Mouse (Mus musculus) B cell, adult (primary cell): Measurements from ENCODE around the gene Mef2d. TPM values are rescaled to one million over a fixed set of nuclear protein-coding genes. Genes with fewer than 3 reads are reported as not detected.

Source experiments
- total RNA-seq: library from RNA; stranded (reverse); gene quantifications from 4 replicates; pipeline ENCODE4 v1.2.4, GENCODE M21; 2023; ENCODE audit not compliant: inconsistent age

The Mef2d gene
- 342 to 418 TPM (median 405 TPM) in 4 replicates for total RNA-seq

DNA sequence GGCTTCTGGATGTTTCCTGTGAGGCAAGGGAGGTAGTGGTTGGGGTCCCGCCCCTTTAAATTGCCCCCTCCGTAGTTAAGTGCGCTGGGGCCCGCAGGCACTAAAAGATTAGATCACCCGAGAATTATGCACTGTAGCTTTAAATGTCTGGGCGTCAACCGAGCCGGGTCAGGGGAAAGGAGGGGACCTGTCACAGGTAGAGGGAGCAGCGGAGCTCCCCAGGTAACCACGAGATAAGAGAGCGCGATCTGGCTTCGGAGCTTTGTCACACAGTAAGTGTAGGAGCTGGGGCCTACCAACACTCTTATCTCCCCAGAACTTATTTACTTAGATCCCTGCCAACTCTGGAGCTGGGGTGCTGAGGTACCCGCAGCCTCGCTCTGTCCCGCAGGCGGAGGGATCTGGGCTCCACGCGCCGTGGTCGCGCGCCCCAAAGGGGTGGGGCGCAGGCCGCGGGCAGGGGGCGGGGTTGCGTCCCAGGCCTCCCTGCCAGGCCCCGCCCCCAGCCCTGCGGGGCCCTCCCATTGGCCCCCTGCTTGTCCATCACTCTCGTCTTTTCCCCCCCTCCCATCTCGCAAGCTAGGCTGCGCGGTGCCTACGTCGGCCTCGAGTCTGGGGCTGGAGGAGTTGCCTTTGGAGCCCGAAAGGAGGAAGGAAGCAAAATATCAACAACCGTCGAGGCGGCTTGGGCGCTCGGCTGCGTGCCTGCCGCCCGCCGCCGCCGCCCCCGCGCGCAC, at the start of gene Mef2d:
Gene Mef2d (plus strand): TSS at position 586 of the 737 bp plus-strand sequence.

Other genes with a start within 250 kb of the Mef2d start
- 77.9 to 83.0 TPM (median 79.1 TPM) in 4 replicates for gene Hdgf, start 236.1 kb upstream of the Mef2d start, total RNA-seq
- 126 to 163 TPM (median 139 TPM) in 4 replicates for gene Mrpl24, start 222.9 kb upstream of the Mef2d start, total RNA-seq
- 64.0 to 71.6 TPM (median 66.1 TPM) in 4 replicates for gene Isg20l2, start 212.1 kb upstream of the Mef2d start, total RNA-seq
- gene Rrnad1, start 211.7 kb upstream of the Mef2d start, total RNA-seq: 29.4 to 38.4 TPM (median 34.5 TPM) in 4 replicates
- gene Crabp2, start 193.7 kb upstream of the Mef2d start, total RNA-seq: 0.78 to 2.5 TPM (median 1.4 TPM) in 4 replicates
- gene Nes, start 171.3 kb upstream of the Mef2d start, total RNA-seq: not detected in 4 replicates
- gene Bcan, start 142.1 kb upstream of the Mef2d start, total RNA-seq: not detected in 4 replicates
- gene Hapln2, start 114.8 kb upstream of the Mef2d start, total RNA-seq: not detected in 4 replicates
- 13.7 to 20.9 TPM (median 16.4 TPM) in 4 replicates for gene Gpatch4, start 99.3 kb upstream of the Mef2d start, total RNA-seq
- gene Naxe, start 83.9 kb upstream of the Mef2d start, total RNA-seq: 27.1 to 33.9 TPM (median 32.0 TPM) in 4 replicates
- gene Ttc24, start 64.1 kb upstream of the Mef2d start, total RNA-seq: not detected in 4 replicates
- 0.42 to 1.5 TPM (median 0.56 TPM) in 4 replicates for gene Iqgap3, start 60.4 kb upstream of the Mef2d start, total RNA-seq
- gene Rhbg, start 112.3 kb downstream of the Mef2d start, total RNA-seq: not detected in 4 replicates
- not detected in 4 replicates for gene Gm38392, start 144.8 kb downstream of the Mef2d start, total RNA-seq
- 4.6 to 7.6 TPM (median 6.0 TPM) in 4 replicates for gene Tsacc, start 154.6 kb downstream of the Mef2d start, total RNA-seq
- gene Cct3, start 154.7 kb downstream of the Mef2d start, total RNA-seq: 150 to 201 TPM (median 177 TPM) in 4 replicates
- 123 to 146 TPM (median 145 TPM) in 4 replicates for gene Glmp, start 182.7 kb downstream of the Mef2d start, total RNA-seq
- gene Tmem79, start 193.8 kb downstream of the Mef2d start, total RNA-seq: 0.66 to 1.9 TPM (median 1.2 TPM) in 4 replicates
- gene Smg5, start 193.9 kb downstream of the Mef2d start, total RNA-seq: 104 to 116 TPM (median 111 TPM) in 4 replicates
- gene Paqr6, start 222.2 kb downstream of the Mef2d start, total RNA-seq: 1.6 to 3.6 TPM (median 1.6 TPM) in 3 of 4 replicates, not detected in the other
- gene Bglap3, start 230.4 kb downstream of the Mef2d start, total RNA-seq: not detected in 4 replicates
- not detected in 4 replicates for gene Bglap2, start 236.3 kb downstream of the Mef2d start, total RNA-seq
- not detected in 4 replicates for gene Bglap, start 242.1 kb downstream of the Mef2d start, total RNA-seq